Mouse (Mus musculus) adrenal gland, postnatal 14 days (tissue): ENCODE data around the gene Clcn1. TPM values are rescaled to one million over a fixed set of nuclear protein-coding genes. Genes with fewer than 3 reads are reported as not detected.

Experiments
- DNase-seq: peaks from one replicate; pipeline ENCODE4 v3.0.0; 2021; ENCODE audit warnings: mixed read lengths
- long read RNA-seq, 2 experiments: library from polyadenylated mRNA; stranded (forward); transcript quantifications; one replicate each; pipeline ENCODE4 v2.0.0; 2021
- total RNA-seq: library from RNA; stranded (reverse); gene quantifications from 2 replicates; pipeline ENCODE4 v1.2.3, GENCODE M21; 2021

The Clcn1 gene
- total RNA-seq: 0.19 TPM in 1 of 2 replicates, not detected in the other
- long read RNA-seq, experiment 1: 0 reads
- long read RNA-seq, experiment 2: 0 reads

DNA sequence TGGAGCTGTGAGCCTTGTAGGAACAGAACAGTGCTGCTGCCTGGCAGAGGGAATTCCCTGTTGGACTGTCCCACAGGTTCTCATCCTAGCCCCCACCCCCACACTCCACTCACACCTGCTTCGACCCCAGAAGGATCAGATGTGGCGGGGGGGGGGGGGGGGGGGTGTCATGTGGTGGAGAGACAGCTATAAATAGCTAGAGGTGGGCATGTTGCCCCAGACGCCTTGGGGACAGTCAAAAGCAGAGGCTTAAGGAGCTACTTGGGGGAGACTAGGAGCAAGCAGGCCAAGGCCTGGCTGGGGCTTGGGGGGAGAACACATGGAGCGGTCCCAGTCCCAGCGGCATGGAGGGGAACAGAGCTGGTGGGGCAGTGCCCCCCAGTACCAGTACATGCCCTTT, at the start of gene Clcn1:
TSS of gene Clcn1 (plus strand) at position 238 of the 400 bp plus-strand sequence.
- no peak for DNase-seq

DNA sequence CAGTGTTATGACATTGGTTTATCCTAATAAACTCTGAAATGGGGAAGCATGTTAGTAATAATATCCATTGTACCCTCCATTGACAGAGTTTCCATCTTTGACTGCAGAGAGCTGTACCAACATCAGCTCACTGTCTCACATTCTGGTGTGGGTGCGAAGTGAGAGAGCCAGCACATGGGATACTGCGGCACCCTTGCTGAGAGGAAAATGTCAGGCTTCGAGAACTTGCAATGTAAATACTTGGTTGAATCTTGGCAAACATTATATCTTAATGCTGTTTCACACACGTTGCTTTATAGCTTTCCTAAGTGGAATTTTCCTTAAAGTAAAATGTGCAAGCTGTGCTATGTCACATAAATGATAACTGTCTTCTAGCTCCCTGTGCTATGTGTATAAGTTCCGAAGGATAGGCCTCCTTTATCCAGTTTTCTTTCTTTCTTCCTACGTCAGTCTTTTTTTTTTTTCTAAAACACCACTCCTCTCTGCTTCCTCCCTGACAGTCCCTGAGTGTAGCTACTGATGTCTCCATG, 49.1 kb upstream of the Clcn1 start:
- no peak for DNase-seq

- peak; percentile 50 for DNase-seq
These were observed 45.0 kb upstream of the Clcn1 start for GRCm38 (mm10) chr6:42241311-42242045.

GRCm38 (mm10) chr6:42245711-42246353, 40.7 kb upstream of the Clcn1 start, which contains the start of gene Gstk1:
Gene Gstk1 (plus strand): TSS chr6:42245935.
- peak; percentile 93 for DNase-seq

GRCm38 (mm10) chr6:42247173-42247572, 39.3 kb upstream of the Clcn1 start:
- peak; percentile 31 for DNase-seq

GRCm38 (mm10) chr6:42247981-42248380, 38.5 kb upstream of the Clcn1 start:
- DNase-seq: no peak

- no peak for DNase-seq
These were observed 34.7 kb upstream of the Clcn1 start for GRCm38 (mm10) chr6:42251791-42252190.

GRCm38 (mm10) chr6:42253103-42253502, 33.4 kb upstream of the Clcn1 start:
- no peak for DNase-seq

DNA sequence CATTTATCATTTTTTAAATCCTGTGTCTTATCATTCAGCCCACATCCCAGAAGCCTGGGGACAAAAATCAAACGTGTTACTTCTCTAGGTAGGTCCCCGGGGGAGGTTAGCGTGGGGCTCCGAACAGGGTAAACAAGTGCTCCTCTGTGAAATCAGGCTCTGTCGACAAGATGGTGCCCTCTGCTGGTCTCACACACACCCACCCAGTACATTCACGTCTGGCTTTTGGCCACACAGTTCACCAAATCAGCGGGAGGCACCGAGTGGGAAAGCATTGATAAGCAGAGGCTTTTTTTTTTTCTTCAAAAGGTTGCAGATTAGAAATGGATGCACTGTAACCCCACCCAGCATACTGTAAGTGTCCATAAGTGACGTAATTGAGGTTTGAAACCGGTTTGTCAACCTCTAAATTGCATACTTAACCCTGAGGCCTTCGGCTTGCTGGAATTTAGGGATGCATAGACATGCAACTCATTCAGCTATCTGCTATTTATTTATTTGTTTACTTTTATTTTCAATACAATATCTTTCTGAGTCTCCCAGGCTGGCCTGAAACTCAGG, 29.1 kb upstream of the Clcn1 start:
- DNase-seq: peak; percentile 75

- DNase-seq: no peak
These were observed 26.1 kb upstream of the Clcn1 start for GRCm38 (mm10) chr6:42260430-42260829.

DNA sequence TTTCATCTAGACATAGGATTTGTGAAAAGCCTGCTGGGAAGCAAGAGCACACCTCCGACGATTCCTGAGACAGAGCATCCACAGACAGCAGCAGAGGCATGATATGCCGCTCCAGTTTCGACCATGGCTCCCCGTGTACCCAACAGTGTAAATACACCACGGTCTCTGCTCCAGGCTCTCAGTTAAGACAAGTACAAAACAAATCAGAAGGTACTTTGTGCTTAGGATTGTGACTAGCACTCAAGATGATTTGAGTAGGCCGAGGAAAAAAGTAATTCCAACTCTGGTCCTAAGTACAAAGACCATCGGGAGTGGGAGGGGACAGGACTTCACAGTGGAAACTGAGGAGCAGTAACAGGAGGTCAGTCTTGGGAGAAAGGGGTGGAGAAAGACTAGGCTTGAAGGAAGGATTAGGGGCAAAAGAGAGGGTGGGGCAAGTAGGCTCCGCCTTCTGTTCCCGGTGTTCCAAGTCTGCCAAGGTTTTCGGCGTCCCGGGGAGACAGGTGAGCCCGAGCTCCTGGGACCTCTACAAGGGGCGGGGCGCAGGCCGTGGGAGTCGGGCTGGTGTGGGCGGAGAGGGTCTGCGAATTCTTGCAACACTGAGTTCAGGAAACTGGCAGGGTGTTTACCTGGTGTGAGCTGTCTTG, 24.8 kb upstream of the Clcn1 start, which contains the start of gene Tmem139:
TSS of gene Tmem139 (plus strand) at position 447 of the 647 bp plus-strand sequence.
- no peak for DNase-seq

- DNase-seq: peak; percentile 100
These were observed 21.7 kb upstream of the Clcn1 start, which contains the start of gene Casp2 for GRCm38 (mm10) chr6:42264626-42265312. Gene Casp2 (plus strand): TSS chr6:42264985.

DNA sequence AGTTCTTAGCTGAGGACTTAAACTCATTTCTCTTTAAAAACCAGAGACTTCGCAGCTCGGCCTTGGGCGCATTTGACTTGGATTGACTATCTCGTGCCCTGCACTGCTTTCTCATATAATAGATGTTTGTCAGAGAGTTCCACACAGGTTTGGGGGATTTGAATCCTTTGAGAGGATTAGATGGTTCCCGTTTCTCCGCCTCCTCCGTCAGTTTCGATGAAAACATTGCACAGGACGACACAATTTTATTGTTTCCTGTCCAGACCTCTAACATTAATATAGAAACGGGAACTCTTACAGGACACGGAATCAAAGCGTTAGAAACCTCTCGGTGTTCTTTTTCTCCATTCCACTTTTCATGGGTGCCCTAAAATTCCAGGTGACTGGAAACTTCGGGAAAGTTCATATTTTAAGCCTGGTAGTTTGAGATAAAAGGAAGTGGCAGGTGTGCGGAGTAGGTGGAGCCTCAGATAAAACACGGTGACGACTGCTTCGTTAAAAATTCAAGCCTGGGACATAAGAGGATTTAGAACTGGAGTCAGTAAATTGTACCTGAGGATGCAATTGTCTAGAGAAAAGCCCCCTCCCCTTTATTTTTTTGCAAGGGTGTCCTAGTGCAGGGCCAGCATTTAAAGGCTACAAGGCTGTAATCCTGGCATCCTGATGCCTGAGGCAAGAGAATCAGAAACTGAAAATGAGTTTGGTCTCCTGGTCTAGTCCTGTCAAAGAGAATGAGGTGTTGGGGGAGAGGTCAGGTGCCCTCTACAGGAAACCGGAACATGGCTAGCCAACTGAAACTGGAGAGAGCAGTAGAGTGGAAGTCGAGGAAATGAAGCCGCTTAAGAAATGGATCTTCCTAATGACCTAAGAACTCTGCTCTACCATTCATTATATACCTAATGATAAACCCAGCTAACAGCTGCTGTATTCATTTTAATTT, 20.8 kb upstream of the Clcn1 start:
- no peak for DNase-seq

DNA sequence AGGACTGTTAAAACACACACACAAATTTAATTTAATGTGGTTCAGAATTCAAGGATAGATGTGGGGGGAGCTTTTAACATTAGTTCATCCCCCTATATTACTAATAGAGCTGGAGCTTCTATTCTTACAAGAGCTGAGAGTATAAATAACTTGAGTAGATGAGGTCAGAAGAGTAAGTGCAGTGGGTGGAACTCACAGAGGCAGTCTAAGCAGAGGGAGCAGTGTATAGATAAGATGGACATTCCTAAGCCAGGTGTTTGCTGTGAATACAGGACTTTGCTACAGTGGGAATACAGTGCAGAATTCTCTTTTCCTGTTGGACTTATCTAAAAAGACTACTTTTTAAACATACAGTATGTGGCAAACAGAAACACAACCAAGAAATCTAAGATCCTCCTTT, 15.7 kb upstream of the Clcn1 start:
- DNase-seq: no peak

DNA sequence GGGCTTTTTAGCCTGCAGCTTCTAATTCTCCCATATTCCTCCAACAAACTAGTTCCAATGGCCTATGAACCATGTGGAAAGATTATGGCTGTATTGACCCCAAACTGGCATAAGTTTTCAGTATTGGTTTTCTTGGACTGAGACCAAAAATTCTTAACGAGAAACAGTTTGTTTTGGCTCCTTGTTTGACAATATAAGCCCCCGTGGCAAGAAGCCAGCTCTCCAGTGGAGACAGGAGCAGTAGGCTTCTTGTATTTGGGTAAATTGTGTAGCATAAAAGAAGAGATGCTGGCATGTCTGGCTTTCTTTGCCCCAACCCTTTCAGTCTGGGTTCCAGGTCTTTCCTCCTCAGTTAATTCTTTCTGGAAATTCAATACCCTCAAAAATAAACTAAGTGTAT, 10.3 kb upstream of the Clcn1 start:
- no peak for DNase-seq

GRCm38 (mm10) chr6:42282865-42283528, 3.5 kb upstream of the Clcn1 start:
- no peak for DNase-seq

DNA sequence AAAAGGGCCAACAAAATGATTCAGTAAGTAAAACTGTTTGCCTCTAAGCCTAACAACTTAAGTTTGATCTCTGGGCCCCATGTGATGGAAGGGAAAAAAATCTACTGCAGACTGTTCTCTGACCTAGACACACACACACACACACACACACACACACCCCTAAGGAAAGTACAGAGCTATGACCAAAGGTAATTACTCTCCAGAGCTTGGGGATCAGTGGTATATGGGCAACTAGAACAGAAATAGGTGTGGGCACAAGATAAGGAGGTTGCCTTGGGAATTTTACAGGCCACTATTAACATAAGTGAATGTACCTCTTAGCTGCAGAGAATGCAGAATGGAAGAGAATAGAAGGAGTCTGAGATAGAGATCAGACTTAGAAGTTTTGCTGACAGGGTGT, 1.1 kb downstream of the Clcn1 start:
- no peak for DNase-seq

- no peak for DNase-seq
These were observed 6.8 kb downstream of the Clcn1 start for GRCm38 (mm10) chr6:42293327-42293726.

GRCm38 (mm10) chr6:42295549-42296094, 9.1 kb downstream of the Clcn1 start:
- DNase-seq: no peak

DNA sequence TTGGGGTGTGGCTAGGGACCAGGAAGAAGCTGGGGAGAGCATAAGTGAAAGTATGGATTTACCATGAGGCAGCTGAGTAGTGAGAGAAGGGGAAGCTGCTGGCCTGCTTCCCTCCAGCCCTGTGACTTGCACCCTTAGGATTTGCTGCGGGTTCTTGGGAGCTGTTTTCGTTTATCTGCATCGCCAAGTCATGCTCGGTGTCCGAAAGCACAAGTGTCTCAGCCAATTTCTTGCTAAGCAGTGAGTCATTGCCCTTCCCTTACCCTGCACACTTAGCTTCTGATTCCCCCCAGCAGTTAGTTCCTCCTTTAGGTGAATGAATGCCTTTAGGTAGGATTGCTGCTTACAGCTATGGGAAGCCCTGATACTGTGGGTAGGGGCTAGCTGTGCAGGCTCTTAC, 12.9 kb downstream of the Clcn1 start:
- DNase-seq: no peak
